Mouse (Mus musculus) brain, embryonic 18.5 days (tissue): ENCODE data around the gene S1pr1.

Experiments
- DNase-seq: peaks from one replicate; pipeline ENCODE4 v3.0.0-alpha.2; 2012; ENCODE audit warnings: low read depth, low spot score

Gene S1pr1

DNA sequence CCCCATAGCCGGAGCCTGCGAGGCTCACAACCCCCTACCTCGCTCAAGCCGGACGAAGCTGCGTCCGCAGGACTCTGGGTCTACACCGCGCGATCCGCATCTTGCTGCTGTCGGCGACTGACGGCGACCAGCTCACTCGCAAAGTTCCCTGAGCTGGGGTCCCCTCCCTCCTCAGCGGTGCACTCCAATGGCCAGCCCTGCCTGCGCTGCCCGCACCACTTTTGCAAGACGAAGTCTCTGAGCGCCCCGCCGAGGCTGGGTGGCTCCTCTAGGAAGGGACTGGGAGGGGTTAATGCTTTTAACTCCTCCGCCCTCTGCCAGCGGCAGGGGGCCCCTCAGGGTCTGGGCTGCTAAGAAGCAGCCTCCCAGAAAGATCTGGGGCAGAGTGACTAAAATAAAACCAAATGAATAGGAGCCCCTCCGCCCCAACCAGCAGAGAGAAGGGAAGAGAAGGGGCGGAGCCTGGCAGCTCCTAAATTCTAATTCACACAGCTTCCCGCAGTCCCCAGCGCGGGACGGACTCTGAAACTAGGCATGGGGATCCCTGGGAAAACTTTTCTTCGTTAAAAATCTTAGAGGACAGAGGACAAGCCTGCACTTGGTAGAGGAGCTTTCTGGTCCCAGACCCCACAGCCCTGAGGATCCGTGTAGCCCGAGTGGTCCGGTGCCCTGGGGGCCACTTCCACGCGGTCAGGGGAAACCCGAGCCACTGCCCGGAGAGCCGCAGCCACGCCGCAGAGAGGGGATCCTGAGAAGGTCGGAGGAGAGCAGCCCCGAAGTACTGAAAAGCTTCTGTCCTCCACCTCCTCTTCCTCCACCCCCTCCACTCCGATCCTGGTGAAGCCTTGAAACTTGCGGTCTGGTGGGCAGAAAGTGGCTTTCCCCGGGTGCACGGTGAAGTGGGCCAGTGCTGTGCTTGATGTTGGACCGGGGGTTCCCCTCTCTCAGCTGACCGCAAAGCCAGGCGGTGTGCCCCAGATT lies at the start of gene S1pr1:
Gene S1pr1, minus strand, starts transcription at position 402 of the 981 bp plus-strand sequence.
- DNase-seq, result peak; percentile 54

- DNase-seq, result no peak
Observed at GRCm38 (mm10) chr3:115763292-115763691, 48.4 kb upstream of the S1pr1 start.

- DNase-seq, result no peak
Observed at GRCm38 (mm10) chr3:115762841-115763240, 48.0 kb upstream of the S1pr1 start.

DNA sequence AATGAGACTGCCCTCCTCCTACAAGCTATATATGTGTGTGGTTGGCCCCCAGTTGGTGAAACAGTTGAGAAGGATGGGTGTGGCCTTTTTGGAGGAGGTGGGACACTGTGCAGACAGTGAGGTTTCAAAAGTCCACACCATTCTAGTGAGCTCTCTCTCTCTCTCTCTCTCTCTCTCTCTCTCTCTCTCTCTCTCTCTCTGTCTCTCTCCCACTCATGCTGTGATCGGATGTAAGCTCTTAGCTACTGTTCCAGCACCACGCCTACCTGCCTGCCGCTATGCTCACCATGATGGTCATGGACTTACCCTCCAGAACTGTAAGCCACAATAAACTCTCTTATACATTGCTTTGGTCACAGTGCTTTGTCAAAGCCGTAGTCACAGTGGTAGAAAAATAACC lies 44.8 kb upstream of the S1pr1 start:
- no peak for DNase-seq

GRCm38 (mm10) chr3:115758455-115758912 lies 43.6 kb upstream of the S1pr1 start:
- no peak for DNase-seq

GRCm38 (mm10) chr3:115754466-115754865 lies 39.6 kb upstream of the S1pr1 start:
- DNase-seq, result no peak

GRCm38 (mm10) chr3:115750369-115750768 lies 35.5 kb upstream of the S1pr1 start:
- DNase-seq, result no peak

DNA sequence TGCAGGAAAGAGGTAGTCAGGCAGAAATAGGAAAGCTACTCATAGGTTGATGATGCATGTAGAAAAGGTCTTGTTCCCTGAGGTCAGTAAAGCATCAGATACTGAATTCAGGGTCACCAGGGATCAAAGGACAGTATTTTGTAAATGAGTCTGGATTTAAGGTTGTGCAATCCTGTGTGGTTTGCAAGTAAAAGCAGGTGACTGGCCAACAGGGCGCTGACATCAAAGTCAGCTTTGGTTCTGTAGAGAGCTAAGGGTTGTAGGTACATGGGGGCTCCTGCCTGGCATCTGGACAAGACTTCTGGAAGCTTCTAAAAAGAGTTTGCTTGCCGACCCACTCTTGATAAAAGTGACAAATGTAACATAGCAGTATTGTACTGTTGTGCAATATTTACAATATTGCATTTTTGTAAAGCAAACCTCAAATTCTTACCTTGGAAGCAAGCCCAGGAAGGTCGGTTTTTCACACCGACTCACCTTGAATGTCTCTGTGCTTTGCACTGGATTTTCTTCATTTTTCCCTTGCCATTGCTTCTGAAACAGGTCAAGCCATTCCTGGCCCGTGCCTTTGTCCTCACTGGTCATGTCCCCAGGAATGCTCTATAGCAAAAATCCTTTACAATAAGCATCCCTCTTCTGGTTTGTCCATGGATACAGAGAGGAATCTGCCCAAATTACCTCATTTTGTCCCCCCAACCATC lies 33.6 kb upstream of the S1pr1 start:
- DNase-seq, result no peak

DNA sequence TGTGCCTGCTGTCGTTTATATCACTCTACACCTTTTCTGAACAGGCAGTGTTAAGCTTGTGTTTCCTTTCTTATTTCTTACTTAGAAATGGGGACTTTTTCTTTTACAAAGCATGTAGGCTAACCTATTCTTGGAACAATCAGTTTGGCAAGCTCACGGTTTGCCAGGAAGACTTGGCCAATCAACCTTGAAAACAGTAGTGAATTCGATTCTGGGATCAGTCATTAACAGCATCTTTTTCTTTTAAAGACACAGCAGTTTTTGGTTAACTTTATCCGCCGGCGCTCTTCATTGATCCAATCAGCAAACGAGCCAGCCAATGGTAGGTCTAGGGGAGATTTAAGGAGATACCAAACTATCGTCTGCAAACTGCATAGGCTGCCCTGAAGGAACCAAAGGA lies 31.6 kb upstream of the S1pr1 start:
- no peak for DNase-seq

DNA sequence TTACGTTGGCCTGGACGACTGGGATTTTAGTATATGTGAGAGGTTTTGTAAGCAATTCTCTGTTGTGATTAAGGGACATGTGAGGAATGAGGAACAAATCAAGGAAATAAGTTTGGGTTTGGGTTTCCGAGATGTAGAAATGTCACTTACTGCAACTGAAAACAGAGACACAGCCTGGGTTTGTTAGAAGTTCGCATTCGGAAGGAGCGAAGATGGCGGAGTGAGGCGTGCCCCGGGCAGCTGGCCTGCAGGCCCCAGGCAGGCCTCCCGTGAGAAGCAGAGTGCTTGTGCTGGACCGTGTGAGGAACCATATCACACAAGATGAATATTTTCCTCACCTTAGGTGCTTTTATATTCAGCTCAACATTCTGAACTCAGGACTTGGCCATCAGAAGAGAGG lies 30.2 kb upstream of the S1pr1 start:
- DNase-seq, result no peak

- DNase-seq, result no peak
Observed at GRCm38 (mm10) chr3:115738524-115738923, 23.7 kb upstream of the S1pr1 start.

- DNase-seq, result no peak
Observed at GRCm38 (mm10) chr3:115737785-115738318, 23.0 kb upstream of the S1pr1 start.

DNA sequence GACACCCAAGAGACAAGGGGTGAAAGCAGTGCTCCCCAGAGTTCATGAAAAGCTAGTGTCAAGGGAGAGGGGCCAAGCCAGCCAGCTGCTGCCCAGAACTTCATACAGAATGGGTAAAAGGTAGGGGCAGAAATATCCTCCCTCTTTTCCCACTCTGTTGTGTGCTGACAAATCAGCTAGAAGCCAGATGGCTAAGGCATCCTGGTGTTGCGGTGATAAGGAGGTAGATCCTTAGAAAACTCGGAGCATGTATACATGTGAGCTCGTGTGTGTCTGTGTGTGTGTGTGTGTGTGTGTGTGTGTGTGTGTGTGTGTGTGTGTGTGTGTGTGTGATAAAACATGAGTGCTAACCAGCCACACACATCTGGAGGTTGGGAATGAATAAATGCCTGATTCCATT lies 20.7 kb upstream of the S1pr1 start:
- DNase-seq, result no peak

DNA sequence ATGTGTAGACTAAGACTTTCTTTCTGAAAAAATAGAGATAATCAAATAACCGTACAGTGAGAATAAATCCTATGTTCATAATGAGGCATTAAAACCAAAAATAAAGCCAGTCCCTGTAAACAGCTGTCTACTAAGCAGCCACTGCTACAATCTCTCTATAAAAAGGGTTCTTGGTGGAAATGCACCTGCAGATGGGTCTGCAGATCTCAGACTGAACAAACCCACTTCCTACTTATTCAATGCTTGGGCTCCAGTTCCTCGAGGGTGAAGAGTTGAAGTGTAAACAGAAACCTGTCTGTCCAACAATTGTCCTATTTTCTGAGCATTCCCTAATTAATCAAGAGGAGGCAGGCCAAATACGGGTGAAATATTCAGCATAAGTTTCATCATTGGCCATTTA lies 20.0 kb upstream of the S1pr1 start:
- DNase-seq, result no peak

GRCm38 (mm10) chr3:115730336-115730735 lies 15.5 kb upstream of the S1pr1 start:
- DNase-seq, result no peak

GRCm38 (mm10) chr3:115729187-115729586 lies 14.3 kb upstream of the S1pr1 start:
- DNase-seq, result no peak

GRCm38 (mm10) chr3:115728211-115728610 lies 13.3 kb upstream of the S1pr1 start:
- DNase-seq, result no peak

DNA sequence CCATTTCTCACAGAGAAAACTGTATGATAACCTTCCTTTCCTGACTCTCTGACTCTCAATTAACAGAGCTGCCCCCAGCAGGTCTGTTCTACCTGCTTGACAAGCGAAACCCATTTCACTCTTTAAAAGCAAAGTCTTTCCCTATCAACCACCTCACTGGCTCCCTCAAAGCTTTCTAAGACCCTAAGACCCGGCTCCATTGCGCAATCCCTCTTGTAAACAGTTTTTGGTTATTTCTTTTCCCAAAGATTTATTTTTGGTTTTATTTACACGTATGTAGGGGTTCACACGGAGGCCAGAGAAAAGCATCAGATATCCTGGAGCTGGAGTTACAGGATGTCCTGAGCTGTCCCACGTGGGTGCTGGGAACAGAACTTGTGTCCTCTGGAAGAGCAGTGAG lies 4.0 kb upstream of the S1pr1 start:
- DNase-seq, result no peak

- DNase-seq, result no peak
Observed at GRCm38 (mm10) chr3:115715900-115716515, 1.1 kb upstream of the S1pr1 start.

GRCm38 (mm10) chr3:115714049-115714435 lies 830 bp downstream of the S1pr1 start:
- no peak for DNase-seq

- DNase-seq, result no peak
Observed at GRCm38 (mm10) chr3:115713417-115714048, 1.3 kb downstream of the S1pr1 start.
